Mouse (Mus musculus) intestine, embryonic 16.5 days (tissue): ENCODE results near the gene Csgalnact2. TPM values are rescaled to one million over a fixed set of nuclear protein-coding genes. Genes with fewer than 3 reads are reported as not detected.

Experiments used
- ATAC-seq: fragments of 200-750 bp; cut with Nextera tagmentation; 2 replicates; pipeline ENCODE4 v1.8.0; 2017; ENCODE audit warnings: moderate TSS enrichment, moderate library complexity
- H3K27ac ChIP-seq: fragments of 300-500 bp; sonication (generic); 2 replicates; pipeline ENCODE4 v1.5.1; 2014; ENCODE audit warnings: mild to moderate bottlenecking, low read length
- H3K27me3 ChIP-seq: fragments of 300-500 bp; sonication (generic); replicated peaks from 2 replicates; pipeline ENCODE4 v1.6.1; 2014; ENCODE audit warnings: low read length, control low read depth, mixed read lengths; ENCODE audit not compliant: control insufficient read depth, insufficient read depth
- H3K36me3 ChIP-seq: fragments of 300-500 bp; sonication (generic); 2 replicates; pipeline ENCODE4 v1.6.1; 2014; ENCODE audit warnings: low read length, control low read depth; ENCODE audit not compliant: control insufficient read depth, insufficient read depth
- H3K4me1 ChIP-seq: fragments of 300-500 bp; sonication (generic); 2 replicates; pipeline ENCODE4 v1.6.1; 2014; ENCODE audit warnings: low read length, control low read depth, mixed read lengths; ENCODE audit not compliant: control insufficient read depth, insufficient read depth
- H3K4me2 ChIP-seq: fragments of 300-500 bp; sonication (generic); 2 replicates; pipeline ENCODE4 v1.6.1; 2014; ENCODE audit warnings: low read depth, low read length, control low read depth
- H3K4me3 ChIP-seq: fragments of 300-500 bp; sonication (generic); 2 replicates; pipeline ENCODE4 v1.5.1; 2014; ENCODE audit warnings: mild to moderate bottlenecking, low read length
- H3K9ac ChIP-seq: fragments of 300-500 bp; sonication (generic); 2 replicates; pipeline ENCODE4 v1.6.1; 2014; ENCODE audit warnings: low read depth, low read length
- H3K9me3 ChIP-seq: fragments of 300-500 bp; sonication (generic); 2 replicates; pipeline ENCODE4 v1.6.1; 2016; ENCODE audit warnings: low read length, control low read depth; ENCODE audit not compliant: control insufficient read depth
- WGBS: fragments of 180-500 bp; shearing (Covaris S2); extraction: QIAGEN DNeasy Blood & Tissue Kit; methylation state at CpG from one replicate; pipeline ENCODE4 v1.1.7; 2014; 5-methylcytosine and 5-hydroxymethylcytosine counted together
- polyA plus RNA-seq: library from polyadenylated mRNA; unstranded; fragments of >200 nt; fragmentation: Nextera tagmentation; extraction: Ambion mirVana; gene quantifications from 2 replicates; pipeline ENCODE4 v1.2.1, GENCODE M21; 2015

Gene Csgalnact2
- polyA plus RNA-seq, 1 experiment from 2014 or later, result 9.3 TPM

DNA sequence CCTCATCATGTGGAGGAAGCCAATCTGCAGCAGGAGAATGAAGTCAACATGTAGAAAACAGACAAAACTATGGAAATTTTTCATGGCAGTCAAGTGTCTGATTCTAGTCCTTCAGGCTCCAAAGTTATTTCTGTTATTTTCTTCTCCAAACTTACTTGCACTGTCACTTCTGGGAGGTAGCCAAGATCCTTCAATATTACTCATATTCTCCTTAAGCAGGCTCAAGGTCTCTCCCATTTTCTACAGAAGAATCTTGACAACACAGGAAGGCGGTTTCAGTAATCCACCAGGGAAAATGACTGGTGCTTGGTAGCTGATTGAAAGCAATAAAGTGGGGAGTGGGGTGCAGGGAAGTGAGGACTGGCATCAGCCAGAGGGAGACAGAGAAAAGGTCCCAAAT lies 16.2 kb downstream of the Csgalnact2 start:
- H3K36me3 ChIP-seq, result no peaks in the 10 kb centered on the region
- H3K4me1 ChIP-seq, result no peaks in the 10 kb centered on the region
- WGBS, result 83% methylated on average over 1 of the region's 1 CpGs
- no peak overlapping the region for H3K4me3 ChIP-seq
- H3K27me3 ChIP-seq, result no peaks in the 10 kb centered on the region
- ATAC-seq, result no peak
- no peak overlapping the region for H3K9ac ChIP-seq
- H3K9me3 ChIP-seq, result no peaks in the 10 kb centered on the region
- H3K4me2 ChIP-seq, result no peak overlapping the region
- H3K27ac ChIP-seq, result no peak overlapping the region

GRCm38 (mm10) chr6:118111810-118112209 lies 27.1 kb downstream of the Csgalnact2 start:
- no peak for ATAC-seq
- no peaks in the 10 kb centered on the region for H3K9me3 ChIP-seq
- H3K4me1 ChIP-seq, result no peaks in the 10 kb centered on the region
- H3K36me3 ChIP-seq, result no peaks in the 10 kb centered on the region
- H3K27ac ChIP-seq, result no peak overlapping the region
- no peak overlapping the region for H3K9ac ChIP-seq
- 61% methylated on average over 1 of the region's 1 CpGs for WGBS
- no peak overlapping the region for H3K4me2 ChIP-seq
- H3K4me3 ChIP-seq, result no peak overlapping the region
- no peaks in the 10 kb centered on the region for H3K27me3 ChIP-seq

- Histone ChIP-seq H3K4me3 (no peak overlapping the region), H3K4me2 (no peak overlapping the region), H3K36me3 (no peaks in the 10 kb centered on the region), H3K27ac (no peak overlapping the region), H3K4me1 (no peaks in the 10 kb centered on the region), H3K27me3 (no peaks in the 10 kb centered on the region), H3K9ac (no peak overlapping the region), H3K9me3 (no peaks in the 10 kb centered on the region)
- 43% methylated on average over 2 of the region's 2 CpGs for WGBS
- peak; percentile 53; the same call in 1 of the 2 replicates for ATAC-seq
Observed at GRCm38 (mm10) chr6:118099311-118099802, 39.6 kb downstream of the Csgalnact2 start.

DNA sequence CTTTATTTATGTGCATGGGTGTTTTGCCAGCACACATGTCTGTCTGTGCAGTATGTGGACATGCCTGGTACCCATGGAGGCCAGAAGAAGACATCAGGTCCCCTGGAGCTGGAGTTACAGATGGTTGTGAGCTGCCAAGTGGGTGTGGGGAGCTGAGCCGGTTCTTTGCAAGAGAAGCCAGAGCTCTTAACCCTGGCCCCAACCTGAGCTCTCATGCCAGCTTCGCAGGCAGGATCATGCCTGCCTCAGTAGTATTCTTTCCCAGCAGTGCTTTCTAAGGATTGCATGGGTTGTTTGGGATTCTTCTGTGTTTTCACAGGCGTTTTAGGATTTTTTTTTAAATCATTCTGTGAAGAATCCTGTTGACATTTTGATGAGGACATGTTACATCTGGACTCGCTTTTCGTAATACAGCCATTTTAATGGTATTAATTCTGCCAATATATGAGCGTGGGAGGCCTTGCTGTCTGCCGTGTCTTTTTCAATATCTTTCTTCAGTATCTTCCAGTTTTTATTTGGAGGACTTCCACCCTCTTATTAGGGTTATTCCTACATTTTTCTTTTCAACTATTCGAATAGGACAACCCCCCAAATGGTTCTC lies 41.1 kb downstream of the Csgalnact2 start:
- H3K36me3 ChIP-seq, result no peaks in the 10 kb centered on the region
- H3K9me3 ChIP-seq, result no peaks in the 10 kb centered on the region
- no peak overlapping the region for H3K9ac ChIP-seq
- no peaks in the 10 kb centered on the region for H3K27me3 ChIP-seq
- H3K4me3 ChIP-seq, result no peak overlapping the region
- 61% methylated on average over 8 of the region's 8 CpGs for WGBS
- no peak overlapping the region for H3K27ac ChIP-seq
- ATAC-seq, result no peak
- H3K4me2 ChIP-seq, result no peak overlapping the region
- H3K4me1 ChIP-seq, result no peaks in the 10 kb centered on the region

DNA sequence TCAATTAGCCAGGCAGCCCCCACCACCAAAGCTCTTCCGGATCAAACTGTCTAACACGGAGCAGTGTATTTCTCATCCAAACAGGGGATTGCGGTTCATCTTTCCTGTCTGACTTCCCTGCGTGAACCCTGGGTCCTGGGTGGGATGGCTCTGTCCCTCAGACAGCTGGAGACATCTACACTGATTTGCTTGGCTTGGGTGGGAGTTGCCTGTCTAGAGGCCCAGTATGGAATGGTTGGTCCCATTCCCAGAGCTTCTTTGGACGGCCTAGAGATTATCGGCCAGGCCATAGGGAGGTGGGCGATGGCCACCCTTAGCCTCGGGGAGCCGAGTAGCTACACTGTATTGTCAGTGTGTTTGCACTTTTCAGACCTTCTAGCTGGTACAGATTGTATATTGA lies 48.1 kb downstream of the Csgalnact2 start:
- H3K4me3 ChIP-seq, result no peak overlapping the region
- no peaks in the 10 kb centered on the region for H3K27me3 ChIP-seq
- no peak overlapping the region for H3K4me2 ChIP-seq
- no peak for ATAC-seq
- H3K9me3 ChIP-seq, result no peaks in the 10 kb centered on the region
- no peaks in the 10 kb centered on the region for H3K4me1 ChIP-seq
- H3K9ac ChIP-seq, result no peak overlapping the region
- WGBS, result 79% methylated on average over 9 of the region's 9 CpGs
- H3K27ac ChIP-seq, result no peak overlapping the region
- no peaks in the 10 kb centered on the region for H3K36me3 ChIP-seq

- no peaks in the 10 kb centered on the region for H3K36me3 ChIP-seq
- 80% methylated on average over 17 of the region's 17 CpGs for WGBS
- no peak for ATAC-seq
Observed at GRCm38 (mm10) chr6:118088750-118089440, 50.0 kb downstream of the Csgalnact2 start.

GRCm38 (mm10) chr6:118087955-118088354 lies 51.0 kb downstream of the Csgalnact2 start:
- no peaks in the 10 kb centered on the region for H3K36me3 ChIP-seq
- no peaks in the 10 kb centered on the region for H3K9me3 ChIP-seq
- WGBS, result 62% methylated on average over 8 of the region's 8 CpGs
- ATAC-seq, result no peak
- no peak overlapping the region for H3K9ac ChIP-seq
- H3K4me3 ChIP-seq, result no peak overlapping the region
- H3K27me3 ChIP-seq, result no peaks in the 10 kb centered on the region
- H3K27ac ChIP-seq, result no peak overlapping the region
- H3K4me1 ChIP-seq, result no peaks in the 10 kb centered on the region
- H3K4me2 ChIP-seq, result no peak overlapping the region

More at GRCm38 (mm10) chr6:118088750-118089440, 50.0 kb downstream of the Csgalnact2 start:
- Histone ChIP-seq H3K4me2 (no peak overlapping the region), H3K4me3 (no peak overlapping the region), H3K27ac (no peak overlapping the region), H3K27me3 (no peaks in the 10 kb centered on the region), H3K9me3 (no peaks in the 10 kb centered on the region), H3K9ac (no peak overlapping the region), H3K4me1 (no peaks in the 10 kb centered on the region)

DNA sequence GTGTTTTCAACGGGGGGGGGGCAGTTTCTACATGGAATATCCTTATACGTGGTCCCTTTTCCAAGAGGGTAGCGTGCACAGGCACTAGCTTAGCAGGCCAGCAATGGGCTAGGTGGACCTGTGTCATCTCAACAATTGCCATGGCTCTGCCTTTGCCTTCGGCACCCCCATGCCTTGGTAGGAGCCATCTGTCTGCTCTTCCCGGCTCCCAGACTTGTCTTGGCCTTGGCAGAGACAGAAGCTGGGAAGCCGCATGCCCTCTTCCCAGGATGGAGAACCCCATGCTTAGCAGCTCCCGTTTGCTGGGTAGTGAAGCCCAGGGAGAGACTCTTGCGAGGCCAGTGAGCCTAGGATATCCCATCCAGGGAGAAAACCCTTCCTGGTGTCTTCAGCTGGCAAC lies 54.3 kb downstream of the Csgalnact2 start:
- WGBS, result 86% methylated on average over 8 of the region's 8 CpGs
- ATAC-seq, result no peak

DNA sequence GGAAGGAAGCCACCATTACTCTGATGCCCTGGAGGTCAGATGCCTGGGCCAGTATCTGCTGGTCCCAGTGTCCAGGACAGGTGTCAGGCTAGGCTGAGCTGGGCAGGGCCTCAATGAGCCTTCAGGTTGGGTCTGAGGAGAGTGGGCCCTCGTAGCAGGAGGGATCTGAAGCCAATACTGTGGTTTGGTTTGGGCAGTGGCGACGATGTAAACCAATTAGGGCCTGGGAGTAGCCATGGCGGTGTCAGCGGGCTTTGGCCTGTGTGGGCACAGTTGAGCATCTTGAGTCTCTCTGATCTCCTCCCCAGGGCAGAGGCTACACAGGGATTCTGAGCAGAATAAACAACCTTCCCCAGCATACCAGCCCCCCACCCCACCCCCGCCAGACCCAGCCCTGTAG lies 55.3 kb downstream of the Csgalnact2 start:
- Histone ChIP-seq H3K4me3 (no peak overlapping the region), H3K4me1 (no peaks in the 10 kb centered on the region), H3K4me2 (no peak overlapping the region), H3K9me3 (no peaks in the 10 kb centered on the region), H3K27me3 (no peaks in the 10 kb centered on the region), H3K9ac (no peak overlapping the region), H3K27ac (no peak overlapping the region), H3K36me3 (no peaks in the 10 kb centered on the region)
- no peak for ATAC-seq
- WGBS, result 70% methylated on average over 6 of the region's 6 CpGs

More for the DNA sequence above, 54.3 kb downstream of the Csgalnact2 start:
- Histone ChIP-seq H3K27me3 (no peaks in the 10 kb centered on the region), H3K9me3 (no peaks in the 10 kb centered on the region), H3K27ac (no peak overlapping the region), H3K4me3 (no peak overlapping the region), H3K4me2 (no peak overlapping the region), H3K4me1 (no peaks in the 10 kb centered on the region), H3K36me3 (no peaks in the 10 kb centered on the region), H3K9ac (no peak overlapping the region)
